Mouse (Mus musculus) T-cell, adult 66 days (primary cell): ENCODE data around the gene Marveld3. TPM values are rescaled to one million over a fixed set of nuclear protein-coding genes. Genes with fewer than 3 reads are reported as not detected.

ENCODE experiments used
- total RNA-seq, 2 experiments: library from RNA; stranded (reverse); gene quantifications; 3 replicates in 1 of 2; 4 replicates in 1 of 2; pipeline ENCODE4 v1.2.4; 2023

The Marveld3 gene
- total RNA-seq = not detected

GRCm38 (mm10) chr8:109961693-109962367 lies at the start of gene Marveld3:
Marveld3 (minus strand) TSS chr8:109962203.

GRCm38 (mm10) chr8:109990224-109990623 lies 28.2 kb upstream of the Marveld3 start, which contains the start of gene Tat:
Tat (plus strand) TSS chr8:109990437.

Other genes starting within 250 kb of the Marveld3 start
- gene Atxn1l, start 224.5 kb downstream of the Marveld3 start, total RNA-seq = 10 to 100 TPM; 26.3 to 31.8 TPM
- gene Ap1g1, start 183.6 kb downstream of the Marveld3 start, total RNA-seq = 10 to 100 TPM; 81.4 to 87.6 TPM
- gene Phlpp2, start 93.7 kb downstream of the Marveld3 start, total RNA-seq = 1 to 10 TPM; 5.7 to 8.4 TPM
- gene Tat, start 28.2 kb upstream of the Marveld3 start, total RNA-seq = not detected
- not detected for gene Chst4, start 77.5 kb upstream of the Marveld3 start, total RNA-seq
- gene Zfp612, start 117.5 kb upstream of the Marveld3 start, total RNA-seq = 1 to 10 TPM; 2.8 to 4.6 TPM
- not detected for gene Gm21964, start 139.0 kb upstream of the Marveld3 start, total RNA-seq
- gene Gm17720, start 140.6 kb upstream of the Marveld3 start, total RNA-seq = not detected
- not detected for gene Calb2, start 206.0 kb upstream of the Marveld3 start, total RNA-seq